Mouse (Mus musculus): ENCODE results near the gene Ptgfrn.

The Ptgfrn gene

DNA sequence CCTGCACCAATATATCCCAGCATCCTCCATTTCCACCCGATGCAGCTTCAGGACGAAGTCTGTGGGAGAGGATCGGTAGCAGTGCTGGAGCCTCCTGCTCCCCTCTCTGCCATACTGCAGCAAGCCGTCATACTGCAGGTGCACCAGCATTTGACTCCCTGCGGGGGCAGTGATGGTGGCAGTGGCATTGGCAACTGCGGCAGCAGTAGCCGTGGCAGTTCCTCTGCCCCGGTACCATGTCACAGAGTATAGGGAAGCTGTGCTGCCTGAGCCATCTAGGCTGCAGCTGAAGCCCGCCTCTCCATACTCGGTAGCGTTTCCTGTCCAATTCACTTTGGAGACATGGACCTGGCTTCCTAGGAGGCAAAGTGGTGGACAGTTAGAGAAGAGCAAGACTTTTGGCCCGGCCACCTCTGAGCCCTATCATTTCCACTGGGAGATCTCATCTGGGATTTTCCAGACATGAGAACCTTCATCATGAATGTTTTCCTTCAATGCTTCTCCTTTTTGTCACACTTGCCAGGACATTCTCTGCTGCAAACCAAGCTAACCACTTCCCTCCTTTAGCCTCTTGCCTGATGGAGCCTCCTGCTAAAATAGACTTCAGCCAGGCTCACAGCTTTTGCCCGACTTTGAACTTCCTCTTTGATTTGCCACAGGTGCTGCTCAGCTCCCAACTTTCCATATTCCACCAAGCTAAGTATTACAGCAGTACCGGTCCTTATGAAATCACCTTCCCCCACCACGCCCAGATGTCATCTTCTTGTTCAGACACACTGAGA is 106.3 kb downstream of the Ptgfrn start:
- DNase-seq (ENCODE audit: low spot score in 2 of 2): no peak

DNA sequence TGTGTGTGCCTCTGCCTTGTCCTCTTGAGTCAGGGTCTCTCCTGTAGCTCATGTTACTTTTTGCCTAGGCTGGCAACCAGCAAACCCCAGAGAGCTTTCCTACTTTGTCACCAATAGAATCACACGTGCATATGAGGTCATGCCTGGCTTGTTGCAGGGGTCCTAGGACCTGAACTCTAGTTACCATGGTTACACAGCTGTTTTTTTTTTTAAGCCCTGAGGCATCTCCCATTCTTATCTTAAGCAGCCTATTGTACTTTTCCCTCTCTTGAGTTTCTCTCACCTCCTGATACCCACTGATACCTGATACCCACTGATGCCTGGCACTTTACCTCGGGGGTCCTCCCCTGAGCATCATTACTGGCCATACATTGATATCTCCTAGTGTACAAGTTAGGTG is 110.3 kb downstream of the Ptgfrn start:
- DNase-seq (ENCODE audit: low spot score in 2 of 2): no peak

DNA sequence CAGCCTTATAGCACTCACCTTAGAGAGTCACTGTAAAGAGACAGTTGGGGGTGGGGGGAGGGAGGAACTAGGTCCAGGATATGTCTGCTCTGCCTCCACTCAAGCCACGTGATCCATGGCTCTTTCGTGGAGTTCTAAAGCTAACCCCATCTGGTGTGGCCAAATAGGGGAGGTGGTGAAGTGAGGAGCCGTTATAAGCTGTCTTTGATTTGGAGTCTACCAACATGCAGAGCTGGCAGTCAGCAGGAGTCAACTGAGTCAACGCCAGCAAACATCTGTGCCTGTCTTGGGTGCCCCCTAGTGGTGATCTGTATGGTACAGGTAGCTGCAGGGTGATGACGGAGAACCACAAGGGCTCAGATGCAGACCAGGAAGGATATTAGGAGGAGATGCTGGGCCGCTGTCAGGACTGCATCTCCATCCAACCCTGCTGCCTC is 111.2 kb downstream of the Ptgfrn start:
- DNase-seq (ENCODE audit: low spot score in 2 of 2): peak; percentile 50 to 73

GRCm38 (mm10) chr3:100997785-100998570 is 112.1 kb downstream of the Ptgfrn start:
- no peak for DNase-seq (ENCODE audit: low spot score in 2 of 2)

- no peak for DNase-seq (ENCODE audit: low spot score in 2 of 2)
These were observed 115.8 kb downstream of the Ptgfrn start for GRCm38 (mm10) chr3:100994252-100994651.

GRCm38 (mm10) chr3:100993718-100994117 is 116.4 kb downstream of the Ptgfrn start:
- no peak for DNase-seq (ENCODE audit: low spot score in 2 of 2)

- no peak for DNase-seq (ENCODE audit: low spot score in 2 of 2)
These were observed 116.9 kb downstream of the Ptgfrn start for GRCm38 (mm10) chr3:100993158-100993557.
